Mouse (Mus musculus) erythroblast, embryonic 14.5 days (primary cell): Measurements from ENCODE around the gene Gm13124. TPM values are rescaled to one million over a fixed set of nuclear protein-coding genes. Genes with fewer than 3 reads are reported as not detected.

Experiments used
- H3K27me3 ChIP-seq: 2 replicates; pipeline ENCODE4 v1.6.1; 2012; ENCODE audit warnings: inconsistent platforms; ENCODE audit not compliant: control insufficient read depth
- H3K36me3 ChIP-seq: 2 replicates; pipeline ENCODE4 v1.6.1; 2012; ENCODE audit warnings: mild to moderate bottlenecking, inconsistent platforms; ENCODE audit not compliant: control insufficient read depth
- H3K4me1 ChIP-seq: 2 replicates; pipeline ENCODE4 v1.6.1; 2012; ENCODE audit warnings: inconsistent platforms; ENCODE audit not compliant: control insufficient read depth
- H3K4me3 ChIP-seq: replicated peaks from 2 replicates; pipeline ENCODE3; 2012; ENCODE audit warnings: moderate library complexity, mild to moderate bottlenecking, inconsistent platforms
- H3K9me3 ChIP-seq: 2 replicates; pipeline ENCODE4 v1.6.1; 2012; ENCODE audit warnings: low read length, inconsistent platforms, mixed read lengths; ENCODE audit not compliant: control insufficient read depth
- GATA1 ChIP-seq: IDR thresholded peaks from 2 replicates; pipeline ENCODE4 v1.6.1; 2012; ENCODE audit warnings: low read length, inconsistent platforms, mixed read lengths
- TAL1 ChIP-seq: IDR thresholded peaks from 3 replicates; pipeline ENCODE4 v1.6.1; 2012; ENCODE audit warnings: low read length, inconsistent platforms, mixed read lengths
- polyA plus RNA-seq: library from polyadenylated mRNA; stranded (reverse); fragments of >175 nt; gene quantifications from 2 replicates; pipeline ENCODE4 v1.2.3, GENCODE M21; 2012

Gene Gm13124
- polyA plus RNA-seq, 1 experiment: not detected

GRCm38 (mm10) chr4:144544689-144545088 is 20.2 kb downstream of the Gm13124 start:
- H3K27me3 ChIP-seq: no peaks in the 10 kb centered on the region
- TF ChIP-seq GATA1 (no peak), TAL1 (no peak)
- no peak overlapping the region for H3K4me3 ChIP-seq
- no peaks in the 10 kb centered on the region for H3K4me1 ChIP-seq
- H3K9me3 ChIP-seq: peaks cover 24% of the 10 kb centered on the region
- H3K36me3 ChIP-seq: no peaks in the 10 kb centered on the region

- H3K27me3 ChIP-seq: no peaks in the 10 kb centered on the region
- H3K36me3 ChIP-seq: no peaks in the 10 kb centered on the region
- no peak within 1 kb of the TSS for H3K4me3 ChIP-seq
- TF ChIP-seq TAL1 (no peak), GATA1 (no peak)
- H3K4me1 ChIP-seq: no peaks in the 10 kb centered on the region
- H3K9me3 ChIP-seq: peaks cover 4% of the 10 kb centered on the region; the same call in 1 of the 2 replicates
Observed at GRCm38 (mm10) chr4:144519522-144519921, 45.4 kb downstream of the Gm13124 start, which contains the start of gene 9430007A20Rik. Gene 9430007A20Rik, plus strand, starts transcription at chr4:144519822.

GRCm38 (mm10) chr4:144506518-144506917 is 58.4 kb downstream of the Gm13124 start:
- no peak overlapping the region for H3K4me3 ChIP-seq
- no peaks in the 10 kb centered on the region for H3K27me3 ChIP-seq
- no peaks in the 10 kb centered on the region for H3K36me3 ChIP-seq
- no peaks in the 10 kb centered on the region for H3K4me1 ChIP-seq
- H3K9me3 ChIP-seq: peaks cover 2% of the 10 kb centered on the region; the same call in 1 of the 2 replicates
- no peak for TF ChIP-seq GATA1
- TF ChIP-seq TAL1: no peak

Other genes starting within 250 kb of the Gm13124 start
- gene Gm13128, start 234.9 kb downstream of the Gm13124 start, polyA plus RNA-seq: not detected in 2 replicates
- not detected in 2 replicates for gene Gm13119, start 207.2 kb downstream of the Gm13124 start, polyA plus RNA-seq
- gene Pramef20, start 187.2 kb downstream of the Gm13124 start, polyA plus RNA-seq: not detected in 2 replicates
- gene Pramef12, start 156.7 kb downstream of the Gm13124 start, polyA plus RNA-seq: not detected in 2 replicates
- gene 1700012P22Rik, start 126.4 kb downstream of the Gm13124 start, polyA plus RNA-seq: not detected in 2 replicates
- gene Gm9944, start 111.8 kb downstream of the Gm13124 start, polyA plus RNA-seq: not detected in 2 replicates
- gene Aadacl3, start 101.4 kb downstream of the Gm13124 start, polyA plus RNA-seq: not detected in 2 replicates
- not detected in 2 replicates for gene 9430007A20Rik, start 45.3 kb downstream of the Gm13124 start, polyA plus RNA-seq
- gene Aadacl4, start 48.6 kb upstream of the Gm13124 start, polyA plus RNA-seq: not detected in 2 replicates
- gene Gm436, start 121.2 kb upstream of the Gm13124 start, polyA plus RNA-seq: not detected in 2 replicates
- gene Gm13178, start 156.3 kb upstream of the Gm13124 start, polyA plus RNA-seq: not detected in 2 replicates
- gene Gm438, start 221.4 kb upstream of the Gm13124 start, polyA plus RNA-seq: not detected in 2 replicates